10 mouse cellular contexts compared by ENCODE assay signal in genomic region chr10:127599252-127599651, GRCm38 (mm10). TPM values are rescaled to one million over a fixed set of nuclear protein-coding genes. Genes with fewer than 3 reads are reported as not detected.
A peak's percentile ranks its signal among the peaks of the same experiment; 100 is the strongest.
DNase-seq lines count a peak whose midpoint lies in the region; ATAC-seq and TF ChIP-seq lines count a peak whose summit lies in the region.
"Had no signal": no experiment of that assay in that cellular context is flagged by ENCODE, and none has a peak within 500 bp of the region (broad histone marks: within the 10 kb centered on the region; RNA-seq: fewer than 3 reads in every experiment).

No protein-coding gene starts in this region.

- H3K9ac ChIP-seq in limb, embryonic 12.5 days (replicated peaks), result no peak overlapping the region
- no peak overlapping the region for H3K9ac ChIP-seq in embryonic facial prominence, embryonic 12.5 days
- H3K9ac ChIP-seq in liver, postnatal 0 days (replicated peaks), result no peak overlapping the region; the same call in 1 of the 2 replicates

- no peak for TF ChIP-seq EP300 in liver, postnatal 0 days (IDR thresholded peaks at IDR 0.05; ENCODE audit: low read depth)

- H3K4me1 ChIP-seq in heart, embryonic 10.5 days, result peaks cover 85% of the 10 kb centered on the region
- H3K4me1 ChIP-seq in limb, embryonic 12.5 days (replicated peaks), result peaks cover 62% of the 10 kb centered on the region
- peaks cover 64% of the 10 kb centered on the region for H3K4me1 ChIP-seq in limb, embryonic 10.5 days
- peaks cover 57% of the 10 kb centered on the region for H3K4me1 ChIP-seq in embryonic facial prominence, embryonic 12.5 days
- peaks cover 69% of the 10 kb centered on the region for H3K4me1 ChIP-seq in liver, postnatal 0 days (ENCODE audit: insufficient read depth)

- H3K27me3 ChIP-seq in heart, embryonic 10.5 days (ENCODE audit: insufficient read depth, poor library complexity, severe bottlenecking), result no peaks in the 10 kb centered on the region
- no peaks in the 10 kb centered on the region for H3K27me3 ChIP-seq in limb, embryonic 12.5 days
- H3K27me3 ChIP-seq in limb, embryonic 10.5 days (ENCODE audit: low read depth, poor library complexity, severe bottlenecking), result no peaks in the 10 kb centered on the region
- no peaks in the 10 kb centered on the region for H3K27me3 ChIP-seq in embryonic facial prominence, embryonic 12.5 days
- no peaks in the 10 kb centered on the region for H3K27me3 ChIP-seq in liver, postnatal 0 days (ENCODE audit: insufficient read depth, low read length)

- H3K9me3 ChIP-seq in heart, embryonic 10.5 days, result no peaks in the 10 kb centered on the region
- no peaks in the 10 kb centered on the region for H3K9me3 ChIP-seq in limb, embryonic 12.5 days
- H3K9me3 ChIP-seq in limb, embryonic 10.5 days (replicated peaks), result no peaks in the 10 kb centered on the region
- no peaks in the 10 kb centered on the region for H3K9me3 ChIP-seq in embryonic facial prominence, embryonic 12.5 days
- H3K9me3 ChIP-seq in liver, postnatal 0 days (ENCODE audit: low read length), result no peaks in the 10 kb centered on the region

- 87% methylated on average over 11 of the region's 11 CpGs for WGBS in heart, embryonic 10.5 days
- WGBS in limb, embryonic 12.5 days, result 91% methylated on average over 11 of the region's 11 CpGs
- WGBS in limb, embryonic 10.5 days, result 91% methylated on average over 11 of the region's 11 CpGs
- 70% methylated on average over 11 of the region's 11 CpGs for WGBS in embryonic facial prominence, embryonic 12.5 days
- 72% methylated on average over 11 of the region's 11 CpGs for WGBS in liver, postnatal 0 days (ENCODE audit: insufficient replicate concordance)

- H3K4me2 ChIP-seq in limb, embryonic 12.5 days, result no peak overlapping the region
- H3K4me2 ChIP-seq in embryonic facial prominence, embryonic 12.5 days (replicated peaks), result no peak overlapping the region
- H3K4me2 ChIP-seq in liver, postnatal 0 days (ENCODE audit: low read depth, low read length), result no peak overlapping the region

- no peak for DNase-seq in heart, embryonic 10.5 days (ENCODE audit: low spot score)
- DNase-seq in heart, postnatal 4 days, result no peak
- no peak for DNase-seq in limb, embryonic 10.5 days (ENCODE audit: low spot score)
- DNase-seq in liver, postnatal 0 days, result no peak
- DNase-seq in thymus, postnatal 36 days, result no peak
- DNase-seq in spleen, postnatal 4 days (ENCODE audit: low spot score in 2 of 2), result no peak
- DNase-seq: right cerebral cortex, postnatal 25 days; thymus, postnatal 14 days had no signal

- H3K36me3 ChIP-seq in heart, embryonic 10.5 days, result peaks cover 34% of the 10 kb centered on the region
- H3K36me3 ChIP-seq in limb, embryonic 12.5 days, result peaks cover 83% of the 10 kb centered on the region
- peaks cover 94% of the 10 kb centered on the region for H3K36me3 ChIP-seq in limb, embryonic 10.5 days
- peaks cover 53% of the 10 kb centered on the region for H3K36me3 ChIP-seq in embryonic facial prominence, embryonic 12.5 days
- H3K36me3 ChIP-seq in liver, postnatal 0 days (replicated peaks; ENCODE audit: insufficient read depth, low read length), result peaks cover 16% of the 10 kb centered on the region

- H3K4me3 ChIP-seq in heart, embryonic 10.5 days, result no peak overlapping the region
- H3K4me3 ChIP-seq in limb, embryonic 12.5 days (replicated peaks), result no peak overlapping the region
- no peak overlapping the region for H3K4me3 ChIP-seq in limb, embryonic 10.5 days
- H3K4me3 ChIP-seq in embryonic facial prominence, embryonic 12.5 days, result no peak overlapping the region
- no peak overlapping the region for H3K4me3 ChIP-seq in liver, postnatal 0 days (ENCODE audit: low read depth, low read length)

- TF ChIP-seq CTCF in liver, postnatal 0 days (IDR thresholded peaks at IDR 0.05; ENCODE audit: low read depth), result no peak

- peak overlapping the region; percentile 75; the same call in 1 of the 2 replicates for H3K27ac ChIP-seq in heart, embryonic 10.5 days
- 0 out of 2 replicates have a peak overlapping the region, but pooled peaks have one; percentile 53 for H3K27ac ChIP-seq in limb, embryonic 12.5 days
- H3K27ac ChIP-seq in limb, embryonic 10.5 days, result no peak overlapping the region
- H3K27ac ChIP-seq in embryonic facial prominence, embryonic 12.5 days, result peak overlapping the region; percentile 88
- H3K27ac ChIP-seq in liver, postnatal 0 days (ENCODE audit: low read depth), result peak overlapping the region; percentile 84

- no peak for ATAC-seq in limb, embryonic 12.5 days (ENCODE audit: insufficient number of reproducible peaks, insufficient read depth, low FRiP score, low TSS enrichment, low read depth)
- no peak for ATAC-seq in embryonic facial prominence, embryonic 12.5 days (ENCODE audit: insufficient number of reproducible peaks, insufficient read depth, low FRiP score, low TSS enrichment)
- ATAC-seq in liver, postnatal 0 days, result no peak

RNA-seq across cellular contexts. Expression of gene Lrp1, which starts 21.7 kb away (rescaled TPM):
- 37.4 and 51.8 TPM in 2 replicates for polyA plus RNA-seq in heart, embryonic 10.5 days (2016; fragmentation: Nextera tagmentation; extraction: Ambion mirVana)
- 10 to 100 TPM; 68.8 to 73.0 TPM for total RNA-seq in heart, postnatal 4 days (2021)
- polyA plus RNA-seq in limb, embryonic 12.5 days (2016; fragmentation: Nextera tagmentation; extraction: Ambion mirVana), result 87.6 and 94.7 TPM in 2 replicates
- 48.6 and 67.8 TPM in 2 replicates for polyA plus RNA-seq in limb, embryonic 10.5 days (2016; fragmentation: Nextera tagmentation; extraction: Ambion mirVana)
- 115 TPM in 2 replicates for polyA plus RNA-seq in embryonic facial prominence, embryonic 12.5 days (2016; fragmentation: Nextera tagmentation; extraction: Ambion mirVana)
- polyA plus RNA-seq in liver, postnatal 0 days (2015; fragmentation: Nextera tagmentation; extraction: Ambion mirVana), result 44.7 and 49.2 TPM in 2 replicates

RNA-seq across cellular contexts. Expression of gene Stat6, which starts 43.5 kb away (rescaled TPM):
- 22.5 and 28.1 TPM in 2 replicates for polyA plus RNA-seq in heart, embryonic 10.5 days (2016; fragmentation: Nextera tagmentation; extraction: Ambion mirVana)
- total RNA-seq in heart, postnatal 4 days (2021), result 10 to 100 TPM; 41.7 to 42.1 TPM
- 8.7 and 12.1 TPM in 2 replicates for polyA plus RNA-seq in limb, embryonic 12.5 days (2016; fragmentation: Nextera tagmentation; extraction: Ambion mirVana)
- 8.4 and 9.7 TPM in 2 replicates for polyA plus RNA-seq in limb, embryonic 10.5 days (2016; fragmentation: Nextera tagmentation; extraction: Ambion mirVana)
- polyA plus RNA-seq in embryonic facial prominence, embryonic 12.5 days (2016; fragmentation: Nextera tagmentation; extraction: Ambion mirVana), result 13.0 and 13.3 TPM in 2 replicates
- polyA plus RNA-seq in liver, postnatal 0 days (2015; fragmentation: Nextera tagmentation; extraction: Ambion mirVana), result 11.3 and 13.0 TPM in 2 replicates
